Mouse (Mus musculus): ENCODE results near the gene Trpc2. TPM values are rescaled to one million over a fixed set of nuclear protein-coding genes. Genes with fewer than 3 reads are reported as not detected.

The Trpc2 gene
- 3.6 TPM in 1 of 2 replicates, not detected in the other for polyA plus RNA-seq (2012; rRNA removed)

DNA sequence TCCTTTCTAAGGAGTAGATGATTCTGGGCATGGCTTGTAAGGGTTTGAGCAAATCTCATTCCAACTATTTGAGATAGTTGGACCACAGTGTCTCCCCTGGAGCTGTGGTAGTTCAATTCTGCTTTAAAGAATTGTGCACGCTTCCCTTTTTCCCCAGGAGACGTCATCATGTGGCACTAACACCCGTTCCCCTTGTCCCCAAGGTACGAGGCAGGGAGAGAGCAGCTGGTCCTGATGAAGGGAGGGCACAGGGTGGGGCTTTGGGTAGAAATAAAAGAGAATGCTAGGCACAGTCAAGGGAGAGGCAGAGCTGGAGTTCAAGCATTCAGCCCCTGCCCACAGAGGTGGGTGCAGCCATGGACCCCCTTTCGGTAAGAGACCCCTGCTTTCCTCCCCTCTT lies at the start of gene Trpc2:
Trpc2 (plus strand) TSS at position 301 of the 400 bp plus-strand sequence.

DNA sequence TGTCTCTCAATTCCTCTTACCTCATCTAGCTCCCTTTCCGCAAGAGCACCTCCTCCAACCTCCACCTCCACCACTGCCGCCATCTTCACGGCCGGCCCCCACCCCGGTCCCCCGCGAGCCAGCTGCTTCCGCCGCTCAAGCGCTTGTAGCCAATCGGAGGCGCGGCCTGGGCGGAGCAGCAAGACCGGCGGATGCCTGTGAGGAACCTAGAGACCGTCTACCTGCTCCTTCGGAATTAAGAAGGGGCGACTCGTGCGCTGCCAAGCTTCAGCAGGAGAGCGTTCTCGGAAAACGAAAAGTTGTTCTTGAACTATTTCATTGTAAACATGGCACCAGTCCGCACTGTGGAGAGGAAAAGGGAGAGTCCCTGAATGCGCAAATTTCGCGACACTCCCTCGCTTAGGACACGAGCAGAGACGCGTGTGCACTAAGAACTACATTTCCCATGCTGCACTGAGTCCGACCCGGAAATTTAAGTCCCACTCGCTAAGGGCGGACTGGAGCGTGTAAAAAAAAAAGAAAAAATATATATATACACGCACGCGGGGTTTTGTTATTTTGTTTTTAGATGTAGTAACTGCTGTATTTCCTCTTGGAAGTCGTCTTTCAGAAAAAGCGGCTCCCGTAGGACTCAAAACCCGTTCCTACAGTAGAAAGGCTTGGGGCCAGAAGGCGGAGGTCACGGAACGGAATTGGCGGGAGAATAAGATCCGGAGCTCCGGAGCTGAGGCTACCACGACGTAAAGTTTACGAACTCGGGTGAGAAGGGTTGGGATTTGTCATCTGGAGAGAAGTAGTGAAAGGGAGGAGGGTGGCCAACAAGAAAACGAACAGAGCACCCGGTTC lies 17.6 kb upstream of the Trpc2 start, which contains the start of the genes Rnf121, Xndc1 and Xntrpc:
Rnf121 (minus strand) TSS at position 424 of the 846 bp plus-strand sequence.
Xndc1 (plus strand) TSS at position 466 of the 846 bp plus-strand sequence.
Xntrpc (plus strand) TSS at position 668 of the 846 bp plus-strand sequence.

DNA sequence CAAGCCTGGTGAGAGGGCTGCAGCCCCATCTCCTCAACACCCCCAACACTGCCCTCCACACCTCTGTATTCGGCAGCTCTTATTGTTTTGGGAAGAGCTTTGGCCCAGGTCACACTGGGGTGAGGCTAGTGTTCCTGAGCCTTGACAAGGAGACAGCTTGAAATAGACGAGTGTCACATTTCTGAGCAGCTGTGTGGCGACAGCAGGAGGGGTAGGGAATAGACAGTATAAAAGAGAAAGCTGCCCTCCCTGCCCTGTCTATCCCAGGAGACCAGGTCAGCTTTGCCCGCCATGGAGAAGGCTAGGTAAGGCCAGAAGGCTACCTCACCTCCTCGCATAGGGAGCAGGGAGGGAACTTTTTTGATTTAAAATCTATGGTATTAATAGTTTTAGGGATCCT lies 18.6 kb downstream of the Trpc2 start, which contains the start of gene Art1:
Art1 (plus strand) TSS at position 257 of the 400 bp plus-strand sequence.

DNA sequence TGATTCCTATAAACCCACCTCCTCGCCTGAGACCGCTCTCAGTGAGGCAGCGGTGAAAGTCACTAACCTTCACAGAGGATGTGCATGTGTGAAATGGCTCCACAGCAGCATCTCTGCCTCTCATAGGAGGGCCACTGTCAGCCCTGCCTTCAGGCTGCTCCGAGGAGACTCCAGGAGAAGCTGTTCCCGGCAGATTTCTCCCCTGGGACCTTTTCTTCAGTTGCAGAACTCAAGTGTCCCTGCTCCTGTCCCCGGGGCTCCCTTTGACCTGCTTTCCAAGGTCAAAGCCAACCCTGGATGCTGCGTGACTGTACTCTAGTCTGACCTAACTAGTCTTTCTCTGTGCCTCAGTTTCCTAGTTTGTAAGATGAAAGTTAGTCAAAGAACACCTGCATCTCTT lies 26.3 kb downstream of the Trpc2 start, which contains the start of gene Art5:
Art5 (minus strand) TSS at position 319 of the 400 bp plus-strand sequence.

DNA sequence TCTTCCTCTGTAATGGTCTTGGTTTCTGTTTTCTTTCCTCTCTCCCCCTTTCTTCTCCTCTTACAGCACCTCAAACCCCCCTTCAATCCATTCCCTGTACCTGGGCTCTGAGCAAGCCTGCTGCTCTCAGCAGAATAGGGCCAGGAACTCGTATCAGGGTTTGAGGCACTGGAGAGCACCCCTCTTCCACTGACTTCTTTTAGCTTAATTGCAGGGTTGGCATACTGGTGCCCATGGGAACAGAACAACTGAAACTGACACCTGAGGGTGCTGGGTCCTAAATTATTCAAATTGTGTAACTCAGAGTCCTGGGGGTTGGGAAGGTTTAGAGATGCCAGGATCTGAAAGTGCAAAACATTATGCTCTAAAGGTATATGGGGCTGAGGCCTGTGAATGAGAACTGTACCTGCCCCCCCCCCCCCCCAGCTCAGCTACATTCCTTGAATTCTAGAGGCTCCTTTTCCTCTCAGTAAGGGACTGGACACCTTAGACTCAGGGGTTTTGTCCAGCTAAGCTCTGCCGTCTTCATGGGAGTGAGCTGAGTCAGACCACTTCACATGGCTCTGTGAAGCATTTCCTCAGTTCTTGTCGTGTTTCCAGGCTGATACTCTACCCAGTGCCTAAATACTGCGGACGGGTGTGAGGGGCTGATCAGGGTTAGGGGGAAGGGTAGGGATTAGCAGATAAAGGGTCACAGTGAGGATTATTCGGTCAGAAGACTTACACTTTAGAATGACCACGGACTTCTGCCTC lies 33.8 kb downstream of the Trpc2 start, which contains the start of gene Chrna10:
Chrna10 (minus strand) TSS at position 250 of the 753 bp plus-strand sequence.

Other genes starting within 250 kb of the Trpc2 start
- gene Inppl1, start 244.9 kb upstream of the Trpc2 start, polyA plus RNA-seq (2012; rRNA removed): 58.7 and 79.0 TPM in 2 replicates
- 2.5 TPM in 2 replicates for gene Folr2, start 225.9 kb upstream of the Trpc2 start, polyA plus RNA-seq (2012; rRNA removed)
- 124 and 143 TPM in 2 replicates for gene Anapc15, start 219.4 kb upstream of the Trpc2 start, polyA plus RNA-seq (2012; rRNA removed)
- 5.8 and 12.0 TPM in 2 replicates for gene Folr1, start 212.3 kb upstream of the Trpc2 start, polyA plus RNA-seq (2012; rRNA removed)
- 122 and 155 TPM in 2 replicates for gene Lamtor1, start 177.2 kb upstream of the Trpc2 start, polyA plus RNA-seq (2012; rRNA removed)
- gene Tomt, start 176.8 kb upstream of the Trpc2 start, polyA plus RNA-seq (2012; rRNA removed): 0.12 and 0.41 TPM in 2 replicates
- 5.2 and 8.2 TPM in 2 replicates for gene Lrrc51, start 149.2 kb upstream of the Trpc2 start, polyA plus RNA-seq (2012; rRNA removed)
- 99.9 and 104 TPM in 2 replicates for gene Numa1, start 149.0 kb upstream of the Trpc2 start, polyA plus RNA-seq (2012; rRNA removed)
- 10.8 and 15.4 TPM in 2 replicates for gene Il18bp, start 64.4 kb upstream of the Trpc2 start, polyA plus RNA-seq (2012; rRNA removed)
- 44.9 and 79.1 TPM in 2 replicates for gene Rnf121, start 17.6 kb upstream of the Trpc2 start, polyA plus RNA-seq (2012; rRNA removed)
- gene Xndc1, start 17.6 kb upstream of the Trpc2 start, polyA plus RNA-seq (2012; rRNA removed): 51.6 and 62.7 TPM in 2 replicates
- gene Xntrpc, start 17.4 kb upstream of the Trpc2 start, polyA plus RNA-seq (2012; rRNA removed): 7.5 and 11.2 TPM in 2 replicates
- 0.67 and 3.5 TPM in 2 replicates for gene Art1, start 18.6 kb downstream of the Trpc2 start, polyA plus RNA-seq (2012; rRNA removed)
- gene Art5, start 26.4 kb downstream of the Trpc2 start, polyA plus RNA-seq (2012; rRNA removed): 0.79 and 2.5 TPM in 2 replicates
- gene Chrna10, start 33.7 kb downstream of the Trpc2 start, polyA plus RNA-seq (2012; rRNA removed): 0.02 TPM in 1 of 2 replicates, not detected in the other
- gene Nup98, start 127.1 kb downstream of the Trpc2 start, polyA plus RNA-seq (2012; rRNA removed): 20.1 and 32.4 TPM in 2 replicates
- gene Pgap2, start 127.1 kb downstream of the Trpc2 start, polyA plus RNA-seq (2012; rRNA removed): 32.6 and 46.9 TPM in 2 replicates
- 16.4 and 28.8 TPM in 2 replicates for gene Rhog, start 172.9 kb downstream of the Trpc2 start, polyA plus RNA-seq (2012; rRNA removed)
- gene Stim1, start 184.7 kb downstream of the Trpc2 start, polyA plus RNA-seq (2012; rRNA removed): 14.3 and 21.1 TPM in 2 replicates

Measured in central nervous system, embryonic 11.5 days (tissue).